Mouse (Mus musculus) intestine, embryonic 15.5 days (tissue): ENCODE data around the gene Shisa2. TPM values are rescaled to one million over a fixed set of nuclear protein-coding genes. Genes with fewer than 3 reads are reported as not detected.

ENCODE experiments used
- ATAC-seq: fragments of 200-750 bp; cut with Nextera tagmentation; 2 replicates; pipeline ENCODE4 v1.8.0; 2017; ENCODE audit warnings: moderate TSS enrichment, moderate library complexity
- H3K27ac ChIP-seq: fragments of 300-500 bp; sonication (generic); 2 replicates; pipeline ENCODE4 v1.5.1; 2015; ENCODE audit warnings: mild to moderate bottlenecking, inconsistent platforms
- H3K27me3 ChIP-seq: fragments of 300-500 bp; sonication (generic); replicated peaks from 2 replicates; pipeline ENCODE4 v1.6.1; 2015; ENCODE audit warnings: inconsistent platforms
- H3K36me3 ChIP-seq: fragments of 300-500 bp; sonication (generic); 2 replicates; pipeline ENCODE4 v1.6.1; 2015; ENCODE audit warnings: inconsistent platforms
- H3K4me1 ChIP-seq: fragments of 300-500 bp; sonication (generic); replicated peaks from 2 replicates; pipeline ENCODE4 v1.6.1; 2015; ENCODE audit warnings: inconsistent platforms
- H3K4me2 ChIP-seq: fragments of 300-500 bp; sonication (generic); replicated peaks from 2 replicates; pipeline ENCODE4 v1.6.1; 2015; ENCODE audit warnings: mild to moderate bottlenecking, inconsistent platforms
- H3K4me3 ChIP-seq: fragments of 300-500 bp; sonication (generic); replicated peaks from 2 replicates; pipeline ENCODE4 v1.5.1; 2015; ENCODE audit warnings: inconsistent platforms
- H3K9ac ChIP-seq: fragments of 300-500 bp; sonication (generic); 2 replicates; pipeline ENCODE4 v1.6.1; 2015; ENCODE audit warnings: inconsistent platforms
- H3K9me3 ChIP-seq: fragments of 300-500 bp; sonication (generic); 2 replicates; pipeline ENCODE4 v1.6.1; 2016; ENCODE audit warnings: inconsistent platforms
- WGBS: fragments of 180-500 bp; shearing (Covaris S2); methylation state at CpG from one replicate; pipeline ENCODE4 v1.1.7; 2015; 5-methylcytosine and 5-hydroxymethylcytosine counted together
- polyA plus RNA-seq: library from polyadenylated mRNA; unstranded; fragments of >200 nt; fragmentation: Nextera tagmentation; extraction: Ambion mirVana; gene quantifications from 2 replicates; pipeline ENCODE4 v1.2.1, GENCODE M21; 2015

Gene Shisa2
- polyA plus RNA-seq: 9.7 and 10.6 TPM in 2 replicates

DNA sequence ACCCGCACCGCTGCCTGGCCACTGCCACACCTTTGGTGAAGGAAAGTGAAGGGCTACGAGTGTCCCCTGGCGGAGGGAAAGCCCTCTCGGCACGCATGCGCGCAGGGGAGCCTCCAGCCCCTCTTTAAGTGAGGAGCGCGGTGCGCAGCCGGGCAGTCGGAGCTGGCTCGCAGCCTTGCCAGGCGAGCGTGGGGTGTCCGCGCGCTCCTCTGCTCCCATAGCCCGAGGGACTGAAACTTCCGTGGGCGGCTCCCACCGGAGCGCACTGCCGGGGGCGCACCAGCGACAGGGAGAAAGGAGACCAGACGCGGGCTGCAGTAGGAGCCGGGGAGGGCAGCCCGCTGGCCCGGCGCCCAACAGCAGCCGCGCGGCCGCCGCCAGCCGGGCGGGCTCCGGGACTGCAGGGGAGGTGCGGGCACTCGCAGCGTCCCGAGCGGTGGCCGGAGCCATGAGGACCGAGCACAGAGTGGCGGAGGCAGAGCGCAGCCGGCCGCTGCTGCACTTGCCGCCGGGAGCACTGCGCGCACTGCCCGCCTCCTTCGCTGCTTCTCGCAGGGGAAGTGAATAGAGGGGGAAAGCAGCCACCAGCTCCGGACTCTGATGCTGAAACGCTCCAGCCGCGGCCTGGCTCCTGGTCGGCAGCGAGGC is at the start of gene Shisa2:
TSS of gene Shisa2 (plus strand) at position 151 of the 648 bp plus-strand sequence.
- peak within 1 kb of the TSS; percentile 95 for H3K4me2 ChIP-seq
- under 1% methylated on average over 64 of the region's 65 CpGs for WGBS

GRCm38 (mm10) chr14:59576385-59576784 is 48.7 kb upstream of the Shisa2 start:
- no peak overlapping the region for H3K4me3 ChIP-seq
- 82% methylated on average over 5 of the region's 5 CpGs for WGBS
- no peak for ATAC-seq

More for the DNA sequence above, at the start of gene Shisa2:
- Histone ChIP-seq H3K4me1 (peaks cover 13% of the 10 kb centered on the region; the same call in 1 of the 2 replicates), H3K9me3 (no peaks in the 10 kb centered on the region), H3K27me3 (no peaks in the 10 kb centered on the region; the same call in 1 of the 2 replicates), H3K9ac (peak within 1 kb of the TSS; percentile 55), H3K4me3 (peak within 1 kb of the TSS; percentile 75), H3K27ac (peak within 1 kb of the TSS; percentile 82), H3K36me3 (0 out of 2 replicates have a peak, but pooled peaks cover 6% of the 10 kb centered on the region)
- peak; percentile 92 for ATAC-seq

GRCm38 (mm10) chr14:59590614-59591013 is 34.5 kb upstream of the Shisa2 start:
- 76% methylated on average over 1 of the region's 1 CpGs for WGBS
- no peak for ATAC-seq
- no peaks in the 10 kb centered on the region for H3K4me1 ChIP-seq

More at GRCm38 (mm10) chr14:59576385-59576784, 48.7 kb upstream of the Shisa2 start:
- H3K27me3 ChIP-seq: no peaks in the 10 kb centered on the region
- no peak overlapping the region for H3K27ac ChIP-seq
- no peaks in the 10 kb centered on the region for H3K4me1 ChIP-seq
- no peak overlapping the region for H3K4me2 ChIP-seq
- H3K36me3 ChIP-seq: 0 out of 2 replicates have a peak, but pooled peaks cover 5% of the 10 kb centered on the region
- H3K9me3 ChIP-seq: no peaks in the 10 kb centered on the region
- H3K9ac ChIP-seq: no peak overlapping the region

GRCm38 (mm10) chr14:59591901-59592300 is 33.2 kb upstream of the Shisa2 start:
- WGBS: 81% methylated on average over 8 of the region's 8 CpGs
- H3K27me3 ChIP-seq: no peaks in the 10 kb centered on the region
- no peak overlapping the region for H3K9ac ChIP-seq
- no peak overlapping the region for H3K4me3 ChIP-seq
- peaks cover 7% of the 10 kb centered on the region for H3K36me3 ChIP-seq
- peaks cover 4% of the 10 kb centered on the region; the same call in 1 of the 2 replicates for H3K4me1 ChIP-seq
- H3K9me3 ChIP-seq: no peaks in the 10 kb centered on the region
- H3K27ac ChIP-seq: no peak overlapping the region
- no peak overlapping the region for H3K4me2 ChIP-seq
- ATAC-seq: no peak

More at GRCm38 (mm10) chr14:59590614-59591013, 34.5 kb upstream of the Shisa2 start:
- Histone ChIP-seq H3K27ac (no peak overlapping the region), H3K36me3 (peaks cover 15% of the 10 kb centered on the region), H3K4me3 (no peak overlapping the region), H3K27me3 (no peaks in the 10 kb centered on the region), H3K9me3 (no peaks in the 10 kb centered on the region), H3K9ac (no peak overlapping the region), H3K4me2 (no peak overlapping the region)

DNA sequence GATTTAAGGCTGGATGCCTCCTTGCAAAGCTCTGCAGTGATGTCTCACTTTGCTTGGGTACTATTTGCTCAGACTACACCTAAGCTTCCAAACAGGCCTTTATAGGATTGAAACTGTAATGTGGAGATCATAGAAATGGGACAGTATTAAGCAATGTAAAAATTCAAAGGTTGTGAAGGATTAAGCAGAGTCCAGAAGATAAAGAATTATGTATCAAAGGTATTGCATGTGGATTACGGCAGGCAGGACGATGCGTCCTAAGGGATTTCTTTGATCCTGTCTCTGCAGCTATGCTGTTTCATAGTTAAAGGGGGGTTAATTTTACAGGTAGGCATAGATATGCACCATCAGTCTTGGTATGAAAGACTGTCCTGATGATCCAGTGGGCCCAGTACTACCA is 32.5 kb upstream of the Shisa2 start:
- H3K9me3 ChIP-seq: no peaks in the 10 kb centered on the region
- H3K27me3 ChIP-seq: no peaks in the 10 kb centered on the region
- peaks cover 7% of the 10 kb centered on the region for H3K36me3 ChIP-seq
- H3K9ac ChIP-seq: no peak overlapping the region
- no peak overlapping the region for H3K4me2 ChIP-seq
- H3K4me3 ChIP-seq: no peak overlapping the region
- H3K4me1 ChIP-seq: peaks cover 6% of the 10 kb centered on the region; the same call in 1 of the 2 replicates
- ATAC-seq: no peak
- WGBS: 96% methylated on average over 3 of the region's 3 CpGs
- H3K27ac ChIP-seq: no peak overlapping the region

DNA sequence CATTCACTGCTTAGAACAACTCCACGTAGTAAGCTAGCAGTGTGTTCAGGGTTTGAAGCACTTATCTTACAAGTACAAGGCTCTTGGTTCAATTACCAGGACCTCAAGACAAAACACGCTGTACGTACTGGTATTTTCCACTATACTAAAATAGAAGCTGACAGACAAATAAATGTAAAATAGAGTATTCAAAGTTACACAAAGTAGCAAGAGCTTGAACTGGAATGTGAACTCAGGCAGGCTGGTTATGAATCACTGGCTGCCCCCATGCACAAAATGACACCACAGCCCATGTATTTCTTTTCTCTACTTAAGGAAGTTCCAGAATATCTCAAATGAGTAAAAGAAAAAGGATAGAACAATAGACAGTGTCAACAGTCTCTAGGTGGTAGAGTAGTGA is 30.1 kb upstream of the Shisa2 start:
- H3K27me3 ChIP-seq: no peaks in the 10 kb centered on the region
- H3K27ac ChIP-seq: no peak overlapping the region
- peaks cover 6% of the 10 kb centered on the region; the same call in 1 of the 2 replicates for H3K4me1 ChIP-seq
- H3K9me3 ChIP-seq: no peaks in the 10 kb centered on the region
- no peak overlapping the region for H3K9ac ChIP-seq
- no peak overlapping the region for H3K4me2 ChIP-seq
- 93% methylated on average over 3 of the region's 3 CpGs for WGBS
- no peak overlapping the region for H3K4me3 ChIP-seq
- ATAC-seq: no peak
- H3K36me3 ChIP-seq: no peaks in the 10 kb centered on the region

GRCm38 (mm10) chr14:59597398-59598259 is 27.5 kb upstream of the Shisa2 start, which contains the start of gene Cdadc1:
Gene Cdadc1 (minus strand): TSS chr14:59597959.
- ATAC-seq: peak; percentile 92
- peak within 1 kb of the TSS; percentile 85 for H3K4me3 ChIP-seq
- no peaks in the 10 kb centered on the region for H3K9me3 ChIP-seq
- no peaks in the 10 kb centered on the region for H3K36me3 ChIP-seq
- WGBS: under 1% methylated on average over 47 of the region's 48 CpGs
- H3K4me1 ChIP-seq: peaks cover 6% of the 10 kb centered on the region; the same call in 1 of the 2 replicates
- peak within 1 kb of the TSS; percentile 76 for H3K9ac ChIP-seq
- peak within 1 kb of the TSS; percentile 72 for H3K27ac ChIP-seq
- H3K27me3 ChIP-seq: no peaks in the 10 kb centered on the region
- peak within 1 kb of the TSS; percentile 62 for H3K4me2 ChIP-seq

- no peaks in the 10 kb centered on the region for H3K27me3 ChIP-seq
- peak overlapping the region; percentile 59 for H3K4me2 ChIP-seq
- 1% methylated on average over 8 of the region's 8 CpGs for WGBS
- ATAC-seq: peak; percentile 18
- peak overlapping the region; percentile 85 for H3K4me3 ChIP-seq
- H3K4me1 ChIP-seq: peaks cover 6% of the 10 kb centered on the region; the same call in 1 of the 2 replicates
- H3K9ac ChIP-seq: peak overlapping the region; percentile 53
- H3K27ac ChIP-seq: peak overlapping the region; percentile 72
- no peaks in the 10 kb centered on the region for H3K36me3 ChIP-seq
- H3K9me3 ChIP-seq: no peaks in the 10 kb centered on the region
These were observed 26.9 kb upstream of the Shisa2 start for GRCm38 (mm10) chr14:59598260-59598627.

DNA sequence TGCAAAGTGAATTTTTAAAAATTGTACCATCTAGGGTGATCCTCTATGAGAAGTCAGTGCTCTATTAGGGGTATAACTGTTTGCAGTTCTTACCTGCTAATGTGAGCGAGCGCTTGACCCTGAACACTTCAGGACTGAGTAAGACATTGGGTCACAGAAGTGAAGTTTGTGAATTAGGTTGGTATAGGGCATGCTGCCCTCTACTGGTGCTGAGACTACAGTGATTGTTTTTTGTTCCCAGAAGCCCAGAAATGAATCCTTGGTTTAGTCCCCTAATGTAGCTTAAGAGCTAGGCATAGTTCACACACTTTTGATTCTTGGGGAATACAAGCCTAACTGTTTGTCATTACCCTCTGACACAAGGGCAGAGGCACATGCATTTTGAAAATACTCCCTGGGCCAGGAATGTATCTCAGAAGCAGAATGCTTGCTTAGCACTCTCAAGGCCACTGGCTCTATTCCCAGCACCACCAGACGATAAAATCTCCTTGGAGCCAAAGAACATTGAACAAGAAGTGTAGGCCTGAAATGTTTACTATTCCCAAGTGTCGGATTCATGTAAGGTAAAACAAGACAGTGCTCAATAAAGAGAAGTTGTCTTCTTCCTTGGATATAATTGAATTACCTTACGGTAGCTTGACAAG is 21.0 kb upstream of the Shisa2 start:
- Histone ChIP-seq H3K9ac (no peak overlapping the region), H3K27ac (no peak overlapping the region), H3K4me3 (no peak overlapping the region), H3K4me1 (no peaks in the 10 kb centered on the region), H3K27me3 (no peaks in the 10 kb centered on the region), H3K9me3 (no peaks in the 10 kb centered on the region), H3K36me3 (no peaks in the 10 kb centered on the region), H3K4me2 (no peak overlapping the region)
- no peak for ATAC-seq
- WGBS: 67% methylated on average over 5 of the region's 5 CpGs

GRCm38 (mm10) chr14:59605671-59606353 is 19.3 kb upstream of the Shisa2 start:
- no peak overlapping the region for H3K27ac ChIP-seq
- no peak; the same call in 1 of the 2 replicates for ATAC-seq
- WGBS: 26% methylated on average over 5 of the region's 5 CpGs
- no peaks in the 10 kb centered on the region for H3K36me3 ChIP-seq
- H3K4me3 ChIP-seq: no peak overlapping the region
- no peak overlapping the region for H3K9ac ChIP-seq
- no peaks in the 10 kb centered on the region for H3K9me3 ChIP-seq
- H3K4me1 ChIP-seq: no peaks in the 10 kb centered on the region
- H3K4me2 ChIP-seq: no peak overlapping the region
- H3K27me3 ChIP-seq: no peaks in the 10 kb centered on the region

DNA sequence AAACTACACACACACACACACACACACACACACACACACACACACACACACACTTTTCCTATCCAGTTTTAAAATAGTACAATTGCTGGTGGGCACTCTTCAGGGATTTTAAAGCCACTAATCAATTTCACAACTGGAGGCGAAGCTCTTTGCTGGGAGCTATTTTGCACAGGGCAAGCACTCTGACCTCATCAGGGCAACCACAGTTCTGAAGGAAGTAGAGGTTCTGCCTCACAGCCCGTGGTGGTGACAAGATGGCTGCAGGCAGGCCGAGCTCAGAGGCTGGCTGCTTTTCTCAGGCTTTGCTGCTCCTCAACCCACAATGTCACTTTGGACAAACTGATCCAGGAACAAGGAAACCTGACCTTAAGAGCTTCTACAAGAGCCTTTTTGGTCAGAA is 18.1 kb upstream of the Shisa2 start:
- Histone ChIP-seq H3K4me2 (no peak overlapping the region), H3K27ac (no peak overlapping the region), H3K4me3 (no peak overlapping the region), H3K9me3 (no peaks in the 10 kb centered on the region), H3K36me3 (no peaks in the 10 kb centered on the region), H3K4me1 (no peaks in the 10 kb centered on the region), H3K9ac (no peak overlapping the region), H3K27me3 (no peaks in the 10 kb centered on the region)
- 60% methylated on average over 3 of the region's 3 CpGs for WGBS
- ATAC-seq: no peak
